Mouse (Mus musculus) layer of hippocampus, postnatal 10 days (tissue): ENCODE measurements at regions not wholly inside any gene's neighbourhood (a gene's known extent, or its start where the extent isn't known, plus 50 kb on each side); places are given as distances from the start of the nearest gene placed in this dataset.

Source experiments
- DNase-seq, 2 experiments: peaks; one replicate each; pipeline ENCODE4 v3.0.0; 2021; ENCODE audit warnings: low spot score in 2 of 2

GRCm38 (mm10) chr16:10098511-10098910 is 71.5 kb upstream of the Rpl39l start:
- no peak for DNase-seq

- DNase-seq: peak; percentile 47 to 66
These were observed 81.3 kb upstream of the Rpl39l start for GRCm38 (mm10) chr16:10088461-10089353.

GRCm38 (mm10) chr16:10086341-10086740 is 83.7 kb upstream of the Rpl39l start:
- DNase-seq: no peak

GRCm38 (mm10) chr16:10085429-10085828 is 84.6 kb upstream of the Rpl39l start:
- DNase-seq: no peak

- DNase-seq: no peak
These were observed 86.4 kb upstream of the Grin2a start for GRCm38 (mm10) chr16:10081751-10082150.

- no peak for DNase-seq
These were observed 84.8 kb upstream of the Grin2a start for GRCm38 (mm10) chr16:10080121-10080679.

GRCm38 (mm10) chr16:10073158-10073557 is 77.8 kb upstream of the Grin2a start:
- peak; percentile 78 for DNase-seq

- peak in 1 of 2 experiments; percentile 28 for DNase-seq
These were observed 68.1 kb upstream of the Grin2a start for GRCm38 (mm10) chr16:10063491-10063890.

GRCm38 (mm10) chr16:10058094-10058493 is 62.7 kb upstream of the Grin2a start:
- DNase-seq: no peak
